Mouse (Mus musculus): Measurements from ENCODE around the gene Fgfr2.

GRCm38 (mm10) chr7:132972079-132972478 is 151.1 kb downstream of the Fgfr2 start:
- TF ChIP-seq CTCF (IDR thresholded peaks at IDR 0.05) (peak; percentile 40), EP300 (IDR thresholded peaks at IDR 0.05) (no peak)
